Mouse (Mus musculus) forebrain, embryonic 16.5 days (tissue): ENCODE measurements around the gene Dclk2. TPM values are rescaled to one million over a fixed set of nuclear protein-coding genes. Genes with fewer than 3 reads are reported as not detected.
A peak's percentile ranks its signal among the peaks of the same experiment; 100 is the strongest.

Experiments
- ATAC-seq: fragments of 200-750 bp; cut with Nextera tagmentation; 2 replicates; pipeline ENCODE4 v1.8.0; 2017; ENCODE audit warnings: mild to moderate bottlenecking, moderate library complexity
- H3K27ac ChIP-seq: fragments of 300-500 bp; sonication (generic); 2 replicates; pipeline ENCODE4 v1.5.1; 2014; ENCODE audit warnings: low read length, control low read depth
- H3K27me3 ChIP-seq: fragments of 300-500 bp; sonication (generic); replicated peaks from 2 replicates; pipeline ENCODE4 v1.6.1; 2014; ENCODE audit warnings: low read length; ENCODE audit not compliant: control insufficient read depth, insufficient read depth
- H3K36me3 ChIP-seq: fragments of 300-500 bp; sonication (generic); 2 replicates; pipeline ENCODE4 v1.6.1; 2014; ENCODE audit not compliant: control insufficient read depth, insufficient read depth
- H3K4me1 ChIP-seq: fragments of 300-500 bp; sonication (generic); replicated peaks from 2 replicates; pipeline ENCODE4 v1.6.1; 2014; ENCODE audit warnings: low read length; ENCODE audit not compliant: control insufficient read depth, insufficient read depth
- H3K4me2 ChIP-seq: fragments of 300-500 bp; sonication (generic); 2 replicates; pipeline ENCODE4 v1.6.1; 2014; ENCODE audit warnings: mild to moderate bottlenecking, low read length, control low read depth
- H3K4me3 ChIP-seq: fragments of 300-500 bp; sonication (generic); replicated peaks from 2 replicates; pipeline ENCODE4 v1.5.1; 2014; ENCODE audit warnings: mild to moderate bottlenecking, low read length, control low read depth
- H3K9ac ChIP-seq: fragments of 300-500 bp; sonication (generic); replicated peaks from 2 replicates; pipeline ENCODE4 v1.6.1; 2014; ENCODE audit warnings: low read depth, low read length, control low read depth
- H3K9me3 ChIP-seq: fragments of 300-500 bp; sonication (generic); 2 replicates; pipeline ENCODE4 v1.6.1; 2016; ENCODE audit warnings: low read length; ENCODE audit not compliant: control insufficient read depth
- WGBS: fragments of 180-500 bp; shearing (Covaris S2); extraction: QIAGEN DNeasy Blood & Tissue Kit; methylation state at CpG from one replicate; pipeline ENCODE4 v1.1.7; 2014; 5-methylcytosine and 5-hydroxymethylcytosine counted together
- polyA plus RNA-seq: library from polyadenylated mRNA; unstranded; fragments of >200 nt; fragmentation: Nextera tagmentation; extraction: Ambion mirVana; gene quantifications from 2 replicates; pipeline ENCODE4 v1.2.1, GENCODE M21; 2015

Gene Dclk2
- polyA plus RNA-seq, 1 experiment from 2014 or later: 102 TPM

- Histone ChIP-seq H3K4me3 (no peak overlapping the region), H3K4me1 (peaks cover 15% of the 10 kb centered on the region), H3K36me3 (no peaks in the 10 kb centered on the region), H3K27ac (peak overlapping the region; percentile 89), H3K9me3 (no peaks in the 10 kb centered on the region), H3K27me3 (no peaks in the 10 kb centered on the region), H3K9ac (no peak overlapping the region), H3K4me2 (no peak overlapping the region)
- ATAC-seq: peak; percentile 99
- 0% methylated on average over 2 of the region's 2 CpGs for WGBS
Measured at GRCm38 (mm10) chr3:86936254-86936836, 15.7 kb upstream of the Dclk2 start.

- Histone ChIP-seq H3K27me3 (no peaks in the 10 kb centered on the region), H3K4me2 (no peak overlapping the region), H3K9ac (no peak overlapping the region), H3K4me1 (peaks cover 15% of the 10 kb centered on the region), H3K36me3 (no peaks in the 10 kb centered on the region), H3K4me3 (no peak overlapping the region), H3K27ac (no peak overlapping the region), H3K9me3 (no peaks in the 10 kb centered on the region)
- WGBS: 87% methylated on average over 7 of the region's 7 CpGs
- no peak for ATAC-seq
Measured at GRCm38 (mm10) chr3:86933446-86933845, 12.8 kb upstream of the Dclk2 start.

DNA sequence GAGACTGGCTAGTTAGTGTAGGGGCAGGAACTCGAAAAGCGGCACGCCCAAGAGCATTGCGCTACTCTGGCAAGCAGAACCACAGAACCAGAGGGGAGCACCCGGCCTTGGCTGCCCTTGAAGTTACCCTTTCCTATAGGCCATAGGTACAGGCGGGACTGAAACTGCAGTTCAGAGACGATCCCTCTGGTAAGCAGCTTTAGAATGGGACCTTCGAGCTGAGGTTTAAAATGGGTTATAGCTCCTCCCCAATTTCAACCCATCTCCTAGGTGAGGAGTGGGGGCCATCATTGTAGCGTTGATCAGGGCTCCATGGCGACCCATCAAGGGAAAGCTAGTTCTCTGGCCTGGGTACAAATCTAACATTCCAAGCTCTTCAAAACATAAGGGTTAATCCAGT lies 3.0 kb upstream of the Dclk2 start:
- peaks cover 10% of the 10 kb centered on the region for H3K4me1 ChIP-seq
- no peaks in the 10 kb centered on the region for H3K36me3 ChIP-seq
- no peak overlapping the region for H3K27ac ChIP-seq
- no peak for ATAC-seq
- no peaks in the 10 kb centered on the region for H3K9me3 ChIP-seq
- no peak overlapping the region for H3K9ac ChIP-seq
- no peak overlapping the region for H3K4me3 ChIP-seq
- no peaks in the 10 kb centered on the region for H3K27me3 ChIP-seq
- no peak overlapping the region for H3K4me2 ChIP-seq
- 91% methylated on average over 10 of the region's 10 CpGs for WGBS

DNA sequence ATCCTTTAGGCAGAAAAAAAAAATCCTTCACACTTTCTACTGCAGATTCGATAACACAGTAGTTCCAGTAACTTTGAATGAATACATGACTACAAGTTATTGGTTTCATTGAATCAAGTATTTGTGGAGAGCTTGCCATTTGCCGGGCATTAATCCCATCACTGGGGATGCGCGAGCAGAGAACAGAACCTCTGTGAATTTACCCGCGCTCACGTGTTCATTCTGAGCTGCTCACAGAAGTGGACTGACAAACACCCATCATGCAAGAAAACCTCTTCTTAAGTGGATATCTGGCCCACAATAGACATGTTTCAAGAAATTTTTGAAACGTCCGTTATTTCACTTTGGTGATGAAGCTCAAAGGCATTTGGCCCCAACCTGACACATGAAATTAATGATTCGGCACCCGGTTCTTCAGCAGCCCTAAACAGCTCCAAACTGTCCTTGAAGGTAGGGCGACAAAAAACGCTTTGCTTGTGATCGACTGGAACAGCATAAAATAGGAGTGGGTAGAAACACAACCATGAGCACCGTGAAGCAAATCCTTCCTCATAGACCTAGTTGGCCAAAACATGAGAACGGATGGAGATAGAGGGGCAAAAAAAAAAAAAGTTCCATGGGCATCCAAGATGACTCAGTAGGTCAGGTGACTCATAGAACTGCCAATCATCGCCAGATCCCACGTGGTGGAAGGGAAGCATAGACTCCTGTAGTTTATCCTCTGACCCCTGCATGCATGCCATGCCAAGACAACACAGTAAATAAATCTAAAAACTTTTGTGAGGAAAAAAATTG lies 726 bp upstream of the Dclk2 start:
- peak overlapping the region; percentile 90 for H3K4me3 ChIP-seq
- no peaks in the 10 kb centered on the region for H3K9me3 ChIP-seq
- H3K4me1 ChIP-seq: peaks cover 31% of the 10 kb centered on the region
- H3K9ac ChIP-seq: peak overlapping the region; percentile 96; the same call in 1 of the 2 replicates
- no peaks in the 10 kb centered on the region for H3K27me3 ChIP-seq
- H3K36me3 ChIP-seq: 0 out of 2 replicates have a peak, but pooled peaks cover 2% of the 10 kb centered on the region
- peak overlapping the region; percentile 96; the same call in 1 of the 2 replicates for H3K27ac ChIP-seq
- peak overlapping the region; percentile 73 for H3K4me2 ChIP-seq
- ATAC-seq: no peak
- 68% methylated on average over 18 of the region's 18 CpGs for WGBS

- under 1% methylated on average over 61 of the region's 61 CpGs for WGBS
- ATAC-seq: peak; percentile 48
- H3K9me3 ChIP-seq: no peaks in the 10 kb centered on the region
Measured at GRCm38 (mm10) chr3:86919641-86920342, 860 bp downstream of the Dclk2 start.

GRCm38 (mm10) chr3:86917048-86917447 lies 3.6 kb downstream of the Dclk2 start:
- no peak for ATAC-seq
- H3K4me1 ChIP-seq: peaks cover 35% of the 10 kb centered on the region
- H3K27me3 ChIP-seq: no peaks in the 10 kb centered on the region
- no peak overlapping the region for H3K27ac ChIP-seq
- H3K9me3 ChIP-seq: no peaks in the 10 kb centered on the region
- H3K9ac ChIP-seq: no peak overlapping the region
- 0 out of 2 replicates have a peak, but pooled peaks cover 2% of the 10 kb centered on the region for H3K36me3 ChIP-seq
- H3K4me3 ChIP-seq: peak overlapping the region; percentile 13
- peak overlapping the region; percentile 73 for H3K4me2 ChIP-seq
- WGBS: 97% methylated on average over 5 of the region's 5 CpGs

More at GRCm38 (mm10) chr3:86919641-86920342, 860 bp downstream of the Dclk2 start:
- peak overlapping the region; percentile 96 for H3K9ac ChIP-seq
- H3K4me1 ChIP-seq: peaks cover 35% of the 10 kb centered on the region
- H3K27ac ChIP-seq: peak overlapping the region; percentile 96
- peak overlapping the region; percentile 73 for H3K4me2 ChIP-seq
- peak overlapping the region; percentile 90 for H3K4me3 ChIP-seq
- 0 out of 2 replicates have a peak, but pooled peaks cover 2% of the 10 kb centered on the region for H3K36me3 ChIP-seq
- no peaks in the 10 kb centered on the region for H3K27me3 ChIP-seq

GRCm38 (mm10) chr3:86916626-86917025 lies 4.0 kb downstream of the Dclk2 start:
- no peak overlapping the region for H3K27ac ChIP-seq
- H3K4me3 ChIP-seq: peak overlapping the region; percentile 13
- no peak for ATAC-seq
- no peaks in the 10 kb centered on the region for H3K9me3 ChIP-seq
- H3K27me3 ChIP-seq: no peaks in the 10 kb centered on the region
- H3K4me2 ChIP-seq: peak overlapping the region; percentile 73
- H3K4me1 ChIP-seq: peaks cover 35% of the 10 kb centered on the region
- H3K36me3 ChIP-seq: 0 out of 2 replicates have a peak, but pooled peaks cover 2% of the 10 kb centered on the region
- no peak overlapping the region for H3K9ac ChIP-seq
- 97% methylated on average over 4 of the region's 4 CpGs for WGBS

DNA sequence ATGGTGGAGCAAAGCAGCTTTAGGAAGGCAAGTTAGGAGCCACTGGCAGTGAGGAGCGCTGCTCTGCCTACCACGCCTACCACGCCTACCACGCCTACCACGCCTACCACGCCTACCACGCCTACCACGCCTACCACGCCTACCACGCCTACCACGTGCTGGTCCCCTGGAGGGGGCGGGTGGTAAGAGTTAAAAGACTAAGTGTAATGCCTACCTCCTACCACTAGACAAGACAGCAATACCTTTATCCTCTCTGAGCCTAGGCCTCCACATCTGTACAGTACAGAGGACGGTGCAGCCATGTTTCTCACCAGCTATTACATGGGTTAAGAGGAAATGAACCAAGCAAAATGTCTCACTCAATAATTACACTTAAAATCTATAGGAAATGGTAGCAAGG lies 5.4 kb downstream of the Dclk2 start:
- H3K4me2 ChIP-seq: peak overlapping the region; percentile 16; the same call in 1 of the 2 replicates
- H3K27ac ChIP-seq: no peak overlapping the region

DNA sequence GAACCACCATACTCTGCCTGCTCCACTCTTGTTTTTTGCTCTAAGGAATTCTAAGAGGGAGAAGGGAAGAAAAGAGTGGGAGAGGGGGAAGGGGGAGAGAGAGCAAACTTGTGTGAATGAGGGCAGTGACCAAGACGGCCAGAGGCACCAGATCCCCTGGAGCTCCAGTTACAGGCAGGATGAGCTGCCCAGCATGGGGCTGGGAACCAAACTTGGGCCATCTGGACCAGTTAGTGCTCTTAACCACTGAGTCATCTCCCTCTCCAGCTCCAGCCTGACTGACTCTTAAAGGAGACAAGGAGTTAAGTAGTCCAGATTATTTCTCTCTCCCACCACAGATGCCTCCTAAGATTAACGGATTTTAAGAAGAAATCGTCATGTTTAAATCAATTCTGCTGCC lies 6.3 kb downstream of the Dclk2 start:
- no peak overlapping the region for H3K9ac ChIP-seq
- peaks cover 30% of the 10 kb centered on the region for H3K4me1 ChIP-seq
- H3K4me2 ChIP-seq: no peak overlapping the region
- no peak overlapping the region for H3K27ac ChIP-seq
- H3K9me3 ChIP-seq: no peaks in the 10 kb centered on the region
- no peaks in the 10 kb centered on the region for H3K27me3 ChIP-seq
- no peak for ATAC-seq
- no peak overlapping the region for H3K4me3 ChIP-seq
- 62% methylated on average over 3 of the region's 3 CpGs for WGBS
- 0 out of 2 replicates have a peak, but pooled peaks cover 2% of the 10 kb centered on the region for H3K36me3 ChIP-seq

More for the DNA sequence above, 5.4 kb downstream of the Dclk2 start:
- 65% methylated on average over 13 of the region's 13 CpGs for WGBS
- no peak for ATAC-seq
- Histone ChIP-seq H3K4me1 (peaks cover 30% of the 10 kb centered on the region), H3K9me3 (no peaks in the 10 kb centered on the region), H3K27me3 (no peaks in the 10 kb centered on the region), H3K36me3 (0 out of 2 replicates have a peak, but pooled peaks cover 2% of the 10 kb centered on the region), H3K4me3 (no peak overlapping the region), H3K9ac (no peak overlapping the region)
